Mouse (Mus musculus) stomach, embryonic 15.5 days (tissue): ENCODE results near the gene Gm17490. TPM values are rescaled to one million over a fixed set of nuclear protein-coding genes. Genes with fewer than 3 reads are reported as not detected.

ENCODE experiments used
- ATAC-seq: fragments of 200-750 bp; cut with Nextera tagmentation; 2 replicates; pipeline ENCODE4 v1.8.0; 2017; ENCODE audit warnings: low read depth, moderate number of reproducible peaks, moderate TSS enrichment; ENCODE audit not compliant: insufficient read depth, low FRiP score
- H3K27ac ChIP-seq: fragments of 300-500 bp; sonication (generic); 2 replicates; pipeline ENCODE4 v1.5.1; 2015; ENCODE audit warnings: mild to moderate bottlenecking, inconsistent platforms
- H3K27me3 ChIP-seq: fragments of 300-500 bp; sonication (generic); replicated peaks from 2 replicates; pipeline ENCODE4 v1.6.1; 2015; ENCODE audit warnings: inconsistent platforms
- H3K36me3 ChIP-seq: fragments of 300-500 bp; sonication (generic); 2 replicates; pipeline ENCODE4 v1.6.1; 2015; ENCODE audit warnings: inconsistent platforms
- H3K4me1 ChIP-seq: fragments of 300-500 bp; sonication (generic); 2 replicates; pipeline ENCODE4 v1.6.1; 2015; ENCODE audit warnings: inconsistent platforms
- H3K4me2 ChIP-seq: fragments of 300-500 bp; sonication (generic); 2 replicates; pipeline ENCODE4 v1.6.1; 2015; ENCODE audit warnings: mild to moderate bottlenecking, inconsistent platforms
- H3K4me3 ChIP-seq: fragments of 300-500 bp; sonication (generic); replicated peaks from 2 replicates; pipeline ENCODE4 v1.5.1; 2015; ENCODE audit warnings: inconsistent platforms
- H3K9ac ChIP-seq: fragments of 300-500 bp; sonication (generic); 2 replicates; pipeline ENCODE4 v1.6.1; 2015; ENCODE audit warnings: inconsistent platforms
- H3K9me3 ChIP-seq: fragments of 300-500 bp; sonication (generic); 2 replicates; pipeline ENCODE4 v1.6.1; 2016; ENCODE audit warnings: inconsistent platforms
- WGBS: fragments of 180-500 bp; shearing (Covaris S2); methylation state at CpG from one replicate; pipeline ENCODE4 v1.1.7; 2015; 5-methylcytosine and 5-hydroxymethylcytosine counted together
- polyA plus RNA-seq: library from polyadenylated mRNA; unstranded; fragments of >200 nt; fragmentation: Nextera tagmentation; extraction: Ambion mirVana; gene quantifications from 2 replicates; pipeline ENCODE4 v1.2.1, GENCODE M21; 2015

Gm17490 gene
- polyA plus RNA-seq, 1 experiment from 2014 or later, result not detected

GRCm38 (mm10) chr2:11653330-11653729 lies 27.3 kb upstream of the Gm17490 start:
- ATAC-seq, result no peak
- Histone ChIP-seq H3K36me3 (no peaks in the 10 kb centered on the region), H3K4me2 (no peak overlapping the region), H3K27ac (no peak overlapping the region), H3K9me3 (no peaks in the 10 kb centered on the region), H3K27me3 (no peaks in the 10 kb centered on the region), H3K4me1 (no peaks in the 10 kb centered on the region), H3K9ac (no peak overlapping the region), H3K4me3 (no peak overlapping the region)
- WGBS, result 36% methylated on average over 6 of the region's 6 CpGs

GRCm38 (mm10) chr2:11652780-11653179 lies 26.7 kb upstream of the Gm17490 start:
- WGBS, result 75% methylated on average over 2 of the region's 2 CpGs
- no peak overlapping the region for H3K27ac ChIP-seq
- ATAC-seq, result no peak
- no peaks in the 10 kb centered on the region for H3K9me3 ChIP-seq
- no peaks in the 10 kb centered on the region for H3K27me3 ChIP-seq
- no peak overlapping the region for H3K4me2 ChIP-seq
- H3K9ac ChIP-seq, result no peak overlapping the region
- no peak overlapping the region for H3K4me3 ChIP-seq
- no peaks in the 10 kb centered on the region for H3K4me1 ChIP-seq
- H3K36me3 ChIP-seq, result no peaks in the 10 kb centered on the region

- Histone ChIP-seq H3K27me3 (no peaks in the 10 kb centered on the region), H3K27ac (no peak overlapping the region), H3K9ac (no peak overlapping the region), H3K4me1 (no peaks in the 10 kb centered on the region), H3K4me2 (no peak overlapping the region), H3K4me3 (no peak overlapping the region), H3K9me3 (no peaks in the 10 kb centered on the region), H3K36me3 (no peaks in the 10 kb centered on the region)
- WGBS, result 88% methylated on average over 3 of the region's 3 CpGs
- ATAC-seq, result no peak
Measured at GRCm38 (mm10) chr2:11652196-11652595, 26.1 kb upstream of the Gm17490 start.

GRCm38 (mm10) chr2:11651476-11651875 lies 25.4 kb upstream of the Gm17490 start:
- 42% methylated on average over 3 of the region's 3 CpGs for WGBS
- no peaks in the 10 kb centered on the region for H3K9me3 ChIP-seq
- ATAC-seq, result no peak

DNA sequence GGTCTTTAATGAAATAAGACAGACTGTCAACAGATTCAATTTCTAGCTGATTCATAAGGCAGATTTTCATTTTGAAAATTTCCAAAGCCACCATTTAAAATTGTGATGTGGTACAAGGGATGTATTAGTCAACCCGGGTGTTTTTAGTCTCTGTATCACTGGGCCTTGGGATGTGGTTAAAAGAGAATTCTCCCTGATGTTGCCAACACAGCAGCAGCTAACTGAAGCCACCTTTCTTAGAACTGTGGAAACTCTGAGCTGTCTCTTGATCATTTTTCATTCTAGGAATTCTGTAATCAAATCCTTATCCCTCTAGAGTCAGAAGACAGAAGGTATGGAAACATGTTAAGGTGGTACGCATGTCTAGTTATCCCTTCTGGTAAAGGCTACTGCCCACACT lies 19.2 kb upstream of the Gm17490 start:
- no peak overlapping the region for H3K4me2 ChIP-seq
- WGBS, result 90% methylated on average over 2 of the region's 2 CpGs
- H3K27ac ChIP-seq, result no peak overlapping the region
- no peaks in the 10 kb centered on the region for H3K27me3 ChIP-seq
- no peak overlapping the region for H3K9ac ChIP-seq
- no peaks in the 10 kb centered on the region for H3K36me3 ChIP-seq
- no peak for ATAC-seq
- H3K4me1 ChIP-seq, result no peaks in the 10 kb centered on the region
- H3K4me3 ChIP-seq, result no peak overlapping the region
- no peaks in the 10 kb centered on the region for H3K9me3 ChIP-seq

More at GRCm38 (mm10) chr2:11651476-11651875, 25.4 kb upstream of the Gm17490 start:
- H3K27me3 ChIP-seq, result no peaks in the 10 kb centered on the region
- no peak overlapping the region for H3K9ac ChIP-seq
- no peak overlapping the region for H3K4me3 ChIP-seq
- no peak overlapping the region for H3K27ac ChIP-seq
- no peak overlapping the region for H3K4me2 ChIP-seq
- H3K4me1 ChIP-seq, result no peaks in the 10 kb centered on the region
- no peaks in the 10 kb centered on the region for H3K36me3 ChIP-seq

DNA sequence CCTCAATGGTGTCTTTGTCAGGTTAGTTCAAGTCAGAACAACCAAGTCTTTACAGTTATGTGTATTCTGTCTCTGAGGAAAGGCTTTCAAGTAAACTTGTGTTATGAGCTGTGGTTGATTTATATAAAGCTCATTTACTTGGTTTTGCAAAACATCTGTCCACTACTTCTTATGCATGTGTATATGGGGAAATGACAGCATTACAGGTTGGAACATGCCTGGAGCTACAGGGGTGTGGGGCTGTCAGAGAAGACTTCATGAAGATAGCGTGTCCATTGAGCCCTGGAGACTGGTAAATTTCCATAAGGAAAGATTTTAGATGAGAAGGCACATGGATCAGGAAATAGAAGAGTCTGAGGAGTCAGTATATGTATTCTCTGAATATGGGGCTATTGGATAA lies 18.0 kb upstream of the Gm17490 start:
- ATAC-seq, result no peak
- Histone ChIP-seq H3K4me1 (no peaks in the 10 kb centered on the region), H3K27ac (no peak overlapping the region), H3K9ac (no peak overlapping the region), H3K36me3 (no peaks in the 10 kb centered on the region), H3K9me3 (no peaks in the 10 kb centered on the region), H3K27me3 (no peaks in the 10 kb centered on the region), H3K4me3 (no peak overlapping the region), H3K4me2 (no peak overlapping the region)
- 79% methylated on average over 1 of the region's 1 CpGs for WGBS

GRCm38 (mm10) chr2:11642451-11642941 lies 16.4 kb upstream of the Gm17490 start, which contains the start of gene Il2ra:
Gene Il2ra, plus strand, starts transcription at chr2:11642807.
- Histone ChIP-seq H3K36me3 (no peaks in the 10 kb centered on the region), H3K4me1 (no peaks in the 10 kb centered on the region), H3K27me3 (no peaks in the 10 kb centered on the region), H3K4me2 (no peak within 1 kb of the TSS), H3K9ac (no peak within 1 kb of the TSS), H3K4me3 (no peak within 1 kb of the TSS), H3K9me3 (no peaks in the 10 kb centered on the region), H3K27ac (no peak within 1 kb of the TSS)
- WGBS, result 90% methylated on average over 3 of the region's 3 CpGs
- no peak for ATAC-seq

- Histone ChIP-seq H3K27me3 (no peaks in the 10 kb centered on the region), H3K9ac (no peak overlapping the region), H3K4me1 (no peaks in the 10 kb centered on the region), H3K27ac (no peak overlapping the region), H3K9me3 (no peaks in the 10 kb centered on the region), H3K4me2 (no peak overlapping the region), H3K36me3 (no peaks in the 10 kb centered on the region), H3K4me3 (no peak overlapping the region)
- ATAC-seq, result no peak
- WGBS, result 73% methylated on average over 1 of the region's 1 CpGs
Measured at GRCm38 (mm10) chr2:11637115-11637514, 11.1 kb upstream of the Gm17490 start.

DNA sequence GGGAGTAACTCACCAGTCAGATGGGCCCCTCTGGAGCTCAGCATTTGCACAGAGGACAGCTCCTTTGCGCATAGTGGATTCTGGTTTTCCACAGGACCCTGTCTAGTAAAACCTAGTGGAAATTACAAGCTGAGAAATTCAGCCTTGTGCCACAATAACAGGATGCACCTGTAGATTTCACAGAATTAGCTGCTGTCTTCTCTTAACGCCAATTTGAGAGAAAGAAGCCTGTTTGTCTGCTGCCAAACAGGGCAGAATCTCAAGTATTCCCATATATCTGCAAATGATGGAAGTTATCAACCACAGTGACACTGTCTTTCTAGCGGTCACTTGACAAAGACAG lies 10.0 kb upstream of the Gm17490 start:
- Histone ChIP-seq H3K27ac (no peak overlapping the region), H3K4me1 (no peaks in the 10 kb centered on the region), H3K27me3 (no peaks in the 10 kb centered on the region), H3K36me3 (no peaks in the 10 kb centered on the region), H3K9ac (no peak overlapping the region), H3K4me2 (no peak overlapping the region), H3K4me3 (no peak overlapping the region), H3K9me3 (no peaks in the 10 kb centered on the region)
- 75% methylated on average over 3 of the region's 3 CpGs for WGBS
- no peak for ATAC-seq

GRCm38 (mm10) chr2:11635471-11636137 lies 9.5 kb upstream of the Gm17490 start:
- Histone ChIP-seq H3K4me1 (no peaks in the 10 kb centered on the region), H3K4me3 (no peak overlapping the region), H3K27me3 (no peaks in the 10 kb centered on the region), H3K4me2 (no peak overlapping the region), H3K9ac (no peak overlapping the region), H3K36me3 (no peaks in the 10 kb centered on the region), H3K9me3 (no peaks in the 10 kb centered on the region), H3K27ac (no peak overlapping the region)
- 94% methylated on average over 5 of the region's 5 CpGs for WGBS
- ATAC-seq, result no peak

DNA sequence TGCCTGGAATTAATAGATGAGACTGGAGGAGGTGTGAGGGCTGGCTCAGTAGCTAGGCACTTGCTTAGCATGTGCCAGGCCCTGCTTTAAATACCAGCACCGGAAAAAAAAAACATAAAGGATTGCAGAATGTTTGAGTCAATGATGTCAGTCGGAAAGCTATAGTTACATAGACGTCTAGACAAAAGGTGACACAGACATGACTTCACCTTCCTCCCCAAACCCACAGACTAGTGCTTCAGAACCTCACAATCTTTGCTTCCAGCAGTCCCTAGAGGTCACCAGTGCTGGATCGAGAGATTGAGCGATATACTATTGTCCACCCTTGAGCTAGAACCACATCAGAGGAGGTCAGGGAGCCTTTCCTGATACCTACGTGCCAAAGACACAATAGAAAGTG lies 9.0 kb upstream of the Gm17490 start:
- Histone ChIP-seq H3K4me3 (no peak overlapping the region), H3K9me3 (no peaks in the 10 kb centered on the region), H3K27ac (no peak overlapping the region), H3K4me1 (no peaks in the 10 kb centered on the region), H3K4me2 (no peak overlapping the region), H3K9ac (no peak overlapping the region), H3K27me3 (no peaks in the 10 kb centered on the region), H3K36me3 (no peaks in the 10 kb centered on the region)
- 84% methylated on average over 6 of the region's 6 CpGs for WGBS
- no peak for ATAC-seq

DNA sequence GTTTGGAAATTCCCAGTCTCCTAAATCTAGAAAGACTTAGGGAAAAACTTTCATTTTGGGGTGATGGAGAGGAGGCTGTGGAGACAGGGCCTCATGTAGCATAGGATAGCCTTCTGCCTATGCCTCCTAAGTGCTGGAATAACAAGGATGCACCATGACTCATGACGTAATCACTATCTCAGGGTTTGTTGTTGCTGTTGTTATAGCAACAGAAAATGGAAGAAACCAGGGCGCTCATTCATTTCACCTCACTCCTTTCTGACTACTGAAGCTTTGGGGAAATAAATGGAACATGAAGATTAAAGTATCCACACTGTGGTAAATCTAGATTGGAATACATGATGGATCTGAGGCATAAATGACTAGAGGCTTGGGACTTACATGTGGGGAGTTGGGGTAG lies 2.3 kb downstream of the Gm17490 start:
- Histone ChIP-seq H3K36me3 (no peaks in the 10 kb centered on the region), H3K9ac (no peak overlapping the region), H3K4me3 (no peak overlapping the region), H3K27ac (no peak overlapping the region), H3K4me2 (no peak overlapping the region), H3K27me3 (no peaks in the 10 kb centered on the region), H3K9me3 (no peaks in the 10 kb centered on the region), H3K4me1 (no peaks in the 10 kb centered on the region)
- WGBS, result 79% methylated on average over 2 of the region's 2 CpGs
- ATAC-seq, result no peak

DNA sequence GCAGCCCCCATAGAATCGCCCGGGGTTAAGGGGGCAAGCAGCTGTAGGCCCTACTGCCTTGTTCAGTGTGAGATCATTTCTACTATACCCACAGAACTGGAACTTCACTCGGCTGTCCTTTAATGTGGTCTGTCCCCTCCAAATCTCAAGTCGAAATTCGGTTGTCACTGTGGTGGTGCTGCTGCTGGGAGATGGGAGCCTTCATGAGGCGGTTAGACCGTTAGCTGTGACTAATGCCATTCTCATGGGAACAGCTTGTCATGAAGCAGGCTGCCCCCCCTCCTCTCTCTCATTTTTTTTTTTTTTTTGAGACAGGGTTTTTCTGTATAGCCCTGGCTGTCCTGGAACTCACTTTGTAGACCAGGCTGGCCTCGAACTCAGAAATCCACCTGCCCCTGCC lies 2.9 kb downstream of the Gm17490 start:
- no peaks in the 10 kb centered on the region for H3K4me1 ChIP-seq
- H3K9ac ChIP-seq, result no peak overlapping the region
- H3K4me3 ChIP-seq, result no peak overlapping the region
- no peaks in the 10 kb centered on the region for H3K27me3 ChIP-seq
- no peak for ATAC-seq
- no peaks in the 10 kb centered on the region for H3K9me3 ChIP-seq
- no peak overlapping the region for H3K4me2 ChIP-seq
- no peaks in the 10 kb centered on the region for H3K36me3 ChIP-seq
- WGBS, result 89% methylated on average over 8 of the region's 8 CpGs
- H3K27ac ChIP-seq, result no peak overlapping the region
